Comparison of ENCODE assay signal across 8 mouse cellular contexts in genomic region chr1:132416943-132417290, GRCm38 (mm10). TPM values are rescaled to one million over a fixed set of nuclear protein-coding genes. Genes with fewer than 3 reads are reported as not detected.
DNase-seq lines count a peak whose midpoint lies in the region; ATAC-seq and TF ChIP-seq lines count a peak whose summit lies in the region.

No protein-coding gene starts in this region.

- H3K4me1 ChIP-seq in embryonic facial prominence, embryonic 12.5 days: peaks cover 13% of the 10 kb centered on the region; the same call in 1 of the 2 replicates
- H3K4me1 ChIP-seq in midbrain, embryonic 16.5 days (ENCODE audit: control insufficient read depth, insufficient read depth, low read length): peaks cover 13% of the 10 kb centered on the region

- WGBS in embryonic facial prominence, embryonic 12.5 days: 21% methylated on average over 6 of the region's 6 CpGs
- WGBS in midbrain, embryonic 16.5 days: 20% methylated on average over 6 of the region's 6 CpGs

- H3K4me3 ChIP-seq in layer of hippocampus, adult 2 months: peak overlapping the region; percentile 98
- H3K4me3 ChIP-seq in embryonic facial prominence, embryonic 12.5 days: peak overlapping the region; percentile 83
- H3K4me3 ChIP-seq in midbrain, embryonic 16.5 days (ENCODE audit: low read depth, low read length): peak overlapping the region; percentile 82

- DNase-seq in layer of hippocampus, adult 2 months (ENCODE audit: low spot score in 2 of 2): no peak
- DNase-seq in layer of hippocampus, adult 8-10 months (ENCODE audit: low spot score in 2 of 2): no peak
- DNase-seq in adipocyte (ENCODE audit: low spot score): no peak
- DNase-seq in c-Kit-positive CD71-positive TER-119-positive erythroid progenitor cells, embryonic 14.5 days (ENCODE audit: low spot score): no peak
- DNase-seq in urinary bladder, adult 18-20 months (ENCODE audit: low spot score in 2 of 2): no peak

- peak overlapping the region; percentile 88 for H3K9ac ChIP-seq in embryonic facial prominence, embryonic 12.5 days
- peak overlapping the region; percentile 90 for H3K9ac ChIP-seq in midbrain, embryonic 16.5 days (ENCODE audit: low read depth, low read length)

- H3K27ac ChIP-seq in layer of hippocampus, adult 2 months: peak overlapping the region; percentile 91
- peak overlapping the region; percentile 93 for H3K27ac ChIP-seq in embryonic facial prominence, embryonic 12.5 days
- peak overlapping the region; percentile 88 for H3K27ac ChIP-seq in midbrain, embryonic 16.5 days (ENCODE audit: low read length)

- H3K36me3 ChIP-seq in embryonic facial prominence, embryonic 12.5 days: no peaks in the 10 kb centered on the region
- H3K36me3 ChIP-seq in midbrain, embryonic 16.5 days (ENCODE audit: control insufficient read depth, insufficient read depth, low read length): no peaks in the 10 kb centered on the region

- H3K27me3 ChIP-seq in embryonic facial prominence, embryonic 12.5 days: no peaks in the 10 kb centered on the region
- no peaks in the 10 kb centered on the region for H3K27me3 ChIP-seq in midbrain, embryonic 16.5 days (ENCODE audit: control insufficient read depth, insufficient read depth, low read depth, low read length)

- H3K9me3 ChIP-seq in embryonic facial prominence, embryonic 12.5 days: no peaks in the 10 kb centered on the region
- no peaks in the 10 kb centered on the region for H3K9me3 ChIP-seq in midbrain, embryonic 16.5 days (replicated peaks; ENCODE audit: control insufficient read depth, low read length, poor library complexity, severe bottlenecking)

- no peak for ATAC-seq in embryonic facial prominence, embryonic 12.5 days (ENCODE audit: insufficient number of reproducible peaks, insufficient read depth, low FRiP score, low TSS enrichment)
- peak; percentile 2 for ATAC-seq in inflammation-experienced regulatory T-cells, adult 6 months
- ATAC-seq in midbrain, embryonic 16.5 days: no peak

- H3K4me2 ChIP-seq in embryonic facial prominence, embryonic 12.5 days (replicated peaks): peak overlapping the region; percentile 67
- peak overlapping the region; percentile 83 for H3K4me2 ChIP-seq in midbrain, embryonic 16.5 days (ENCODE audit: low read length)

- TF ChIP-seq CTCF in layer of hippocampus, adult 2 months (conservative IDR thresholded peaks at IDR 0.05): no peak

RNA-seq across cellular contexts. Expression of gene Dstyk, which starts 0.4 kb away (rescaled TPM):
- 10 to 100 TPM; 49.0 to 50.2 TPM for total RNA-seq in layer of hippocampus, adult 2 months (2021)
- 10 to 100 TPM; 41.2 to 53.1 (median 47.5) TPM for total RNA-seq in layer of hippocampus, adult 8-10 months (2022)
- polyA plus RNA-seq in embryonic facial prominence, embryonic 12.5 days (2016; fragmentation: Nextera tagmentation; extraction: Ambion mirVana): 16.1 and 17.2 TPM in 2 replicates
- 1 to 10 TPM; 1.7 to 9.0 (median 5.9) TPM for polyA plus RNA-seq in inflammation-experienced regulatory T-cells, adult 6 months (2017; shearing (Covaris generic))
- 10.3 and 10.5 TPM in 2 replicates for polyA plus RNA-seq in midbrain, embryonic 16.5 days (2015; fragmentation: Nextera tagmentation; extraction: Ambion mirVana)

RNA-seq across cellular contexts. Expression of gene Tmcc2, which starts 25.8 kb away (rescaled TPM):
- 100 to 1,000 TPM; 242 to 256 TPM for total RNA-seq in layer of hippocampus, adult 2 months (2021)
- total RNA-seq in layer of hippocampus, adult 8-10 months (2022): 100 to 1,000 TPM; 201 to 235 (median 218) TPM
- polyA plus RNA-seq in embryonic facial prominence, embryonic 12.5 days (2016; fragmentation: Nextera tagmentation; extraction: Ambion mirVana): 22.0 and 22.1 TPM in 2 replicates
- 1 to 10 TPM in 2 of 3 experiments, under 1 TPM in 1; 0.39 to 1.2 (median 1.2) TPM for polyA plus RNA-seq in inflammation-experienced regulatory T-cells, adult 6 months (2017; shearing (Covaris generic))
- polyA plus RNA-seq in midbrain, embryonic 16.5 days (2015; fragmentation: Nextera tagmentation; extraction: Ambion mirVana): 33.3 and 38.1 TPM in 2 replicates

Comparison
In these comparisons a context has a peak if more than half of its experiments do, and no peak if none do; other contexts are left out.
1. RNA of gene Tmcc2, which starts 25.8 kb away (polyA plus RNA-seq): 33.3 to 38.1 TPM in midbrain, embryonic 16.5 days and 22.0 to 22.1 TPM in embryonic facial prominence, embryonic 12.5 days; 0.39 to 1.2 TPM in inflammation-experienced regulatory T-cells, adult 6 months; every median in the first group is over 10 times any median in the second.
2. Peak in every context shown above with its lines, with median percentiles within 50 percentile points of each other: H3K27ac ChIP-seq and H3K4me3 ChIP-seq.